Mouse (Mus musculus) activated CD4-positive, CD25-positive, alpha-beta regulatory T cell, adult 4 months (primary cell): Measurements from ENCODE around the gene Fam181a. TPM values are rescaled to one million over a fixed set of nuclear protein-coding genes. Genes with fewer than 3 reads are reported as not detected.

ENCODE experiments used
- ATAC-seq: one replicate; pipeline ENCODE4 v1.8.0; 2017
- polyA plus RNA-seq, 2 experiments: library from polyadenylated mRNA; unstranded; fragments of 100-300 nt; shearing (Covaris generic); gene quantifications; one replicate each; pipeline ENCODE4 v1.2.1; 2017

Gene Fam181a
- polyA plus RNA-seq: not detected

- no peak for ATAC-seq
Measured at GRCm38 (mm10) chr12:103310744-103311267, at the start of gene Fam181a. TSS of gene Fam181a (plus strand) at chr12:103310975.

GRCm38 (mm10) chr12:103262017-103262865 is 48.5 kb upstream of the Fam181a start:
- ATAC-seq: no peak

GRCm38 (mm10) chr12:103266605-103267004 is 44.2 kb upstream of the Fam181a start:
- ATAC-seq: no peak

- no peak for ATAC-seq
Measured at GRCm38 (mm10) chr12:103272176-103272575, 38.6 kb upstream of the Fam181a start.

- ATAC-seq: no peak
Measured at GRCm38 (mm10) chr12:103273051-103273450, 37.7 kb upstream of the Fam181a start.

GRCm38 (mm10) chr12:103273732-103274131 is 37.0 kb upstream of the Fam181a start:
- ATAC-seq: no peak

GRCm38 (mm10) chr12:103276422-103276821 is 34.4 kb upstream of the Fam181a start:
- ATAC-seq: no peak

GRCm38 (mm10) chr12:103281491-103281890 is 29.3 kb upstream of the Fam181a start:
- ATAC-seq: no peak

- ATAC-seq: no peak
Measured at GRCm38 (mm10) chr12:103281912-103282311, 28.9 kb upstream of the Fam181a start.

- no peak for ATAC-seq
Measured at GRCm38 (mm10) chr12:103282936-103283335, 27.8 kb upstream of the Fam181a start.

GRCm38 (mm10) chr12:103283411-103283810 is 27.4 kb upstream of the Fam181a start:
- ATAC-seq: no peak

- ATAC-seq: no peak
Measured at GRCm38 (mm10) chr12:103287276-103287675, 23.5 kb upstream of the Fam181a start.

- no peak for ATAC-seq
Measured at GRCm38 (mm10) chr12:103292366-103292765, 18.4 kb upstream of the Fam181a start.

GRCm38 (mm10) chr12:103296292-103296691 is 14.5 kb upstream of the Fam181a start:
- no peak for ATAC-seq

- ATAC-seq: no peak
Measured at GRCm38 (mm10) chr12:103300493-103300892, 10.3 kb upstream of the Fam181a start.

GRCm38 (mm10) chr12:103301645-103302044 is 9.1 kb upstream of the Fam181a start:
- ATAC-seq: no peak

GRCm38 (mm10) chr12:103302960-103303359 is 7.8 kb upstream of the Fam181a start:
- no peak for ATAC-seq

GRCm38 (mm10) chr12:103306224-103306623 is 4.6 kb upstream of the Fam181a start:
- ATAC-seq: no peak

- ATAC-seq: no peak
Measured at GRCm38 (mm10) chr12:103306720-103307119, 4.1 kb upstream of the Fam181a start.

- no peak for ATAC-seq
Measured at GRCm38 (mm10) chr12:103311921-103312320, 1.1 kb downstream of the Fam181a start.

- no peak for ATAC-seq
Measured at GRCm38 (mm10) chr12:103313274-103313673, 2.5 kb downstream of the Fam181a start.

- no peak for ATAC-seq
Measured at GRCm38 (mm10) chr12:103313871-103314639, 3.3 kb downstream of the Fam181a start.

GRCm38 (mm10) chr12:103314640-103315361 is 4.0 kb downstream of the Fam181a start:
- ATAC-seq: no peak
